Mouse (Mus musculus) cortical plate, adult 2 months (tissue): Measurements from ENCODE around the gene Dpf1. TPM values are rescaled to one million over a fixed set of nuclear protein-coding genes. Genes with fewer than 3 reads are reported as not detected.
A peak's percentile ranks its signal among the peaks of the same experiment; 100 is the strongest.

Experiments
- H3K27ac ChIP-seq: fragments of 200-500 bp; 2 replicates; pipeline ENCODE4 v1.5.1; 2012; ENCODE audit warnings: low read length, control low read depth, inconsistent platforms; ENCODE audit not compliant: insufficient read depth
- H3K4me1 ChIP-seq: fragments of 200-500 bp; 2 replicates; pipeline ENCODE4 v1.6.1; 2011; ENCODE audit warnings: low read length; ENCODE audit not compliant: control insufficient read depth, insufficient read depth
- H3K4me3 ChIP-seq: fragments of 200-500 bp; 2 replicates; pipeline ENCODE4 v1.5.1; 2011; ENCODE audit warnings: mild to moderate bottlenecking, low read length, control low read depth; ENCODE audit not compliant: insufficient read depth
- CTCF ChIP-seq: fragments of 200-500 bp; IDR thresholded peaks from 2 replicates; pipeline ENCODE4 v1.5.1; 2011; ENCODE audit warnings: mild to moderate bottlenecking, control low read depth, low read length; ENCODE audit not compliant: insufficient read depth; ENCODE audit errors: extremely low read depth
- POLR2A ChIP-seq: fragments of 200-500 bp; IDR thresholded peaks from 2 replicates; pipeline ENCODE4 v1.6.1; 2011; ENCODE audit warnings: mild to moderate bottlenecking, low read length, control low read depth; ENCODE audit not compliant: insufficient read depth; ENCODE audit errors: extremely low read depth
- polyA plus RNA-seq: library from polyadenylated mRNA; depleted of rRNA; stranded (reverse); fragments of >200 nt; gene quantifications from 2 replicates; pipeline ENCODE4 v1.2.3, GENCODE M21; 2012

The Dpf1 gene
- polyA plus RNA-seq, 1 experiment, result 65.1 TPM

- peaks cover 2% of the 10 kb centered on the region; the same call in 1 of the 2 replicates for H3K4me1 ChIP-seq
- peak overlapping the region; percentile 45 for H3K4me3 ChIP-seq
- H3K27ac ChIP-seq, result no peak overlapping the region
- TF ChIP-seq CTCF, result no peak
- 0 out of 2 replicates have a peak, but pooled peaks have one; percentile 24 for TF ChIP-seq POLR2A
These were observed 3.8 kb downstream of the Dpf1 start for GRCm38 (mm10) chr7:29307350-29308104.

GRCm38 (mm10) chr7:29309221-29309721, 5.5 kb downstream of the Dpf1 start:
- Histone ChIP-seq H3K27ac (peak overlapping the region; percentile 73; the same call in 1 of the 2 replicates), H3K4me1 (peaks cover 3% of the 10 kb centered on the region; the same call in 1 of the 2 replicates), H3K4me3 (peak overlapping the region; percentile 45)
- TF ChIP-seq POLR2A (no peak), CTCF (no peak)

- Histone ChIP-seq H3K27ac (no peak overlapping the region), H3K4me3 (peak overlapping the region; percentile 45), H3K4me1 (peaks cover 7% of the 10 kb centered on the region)
- TF ChIP-seq CTCF, result no peak
- no peak for TF ChIP-seq POLR2A
These were observed 6.0 kb downstream of the Dpf1 start for GRCm38 (mm10) chr7:29309749-29310148.

DNA sequence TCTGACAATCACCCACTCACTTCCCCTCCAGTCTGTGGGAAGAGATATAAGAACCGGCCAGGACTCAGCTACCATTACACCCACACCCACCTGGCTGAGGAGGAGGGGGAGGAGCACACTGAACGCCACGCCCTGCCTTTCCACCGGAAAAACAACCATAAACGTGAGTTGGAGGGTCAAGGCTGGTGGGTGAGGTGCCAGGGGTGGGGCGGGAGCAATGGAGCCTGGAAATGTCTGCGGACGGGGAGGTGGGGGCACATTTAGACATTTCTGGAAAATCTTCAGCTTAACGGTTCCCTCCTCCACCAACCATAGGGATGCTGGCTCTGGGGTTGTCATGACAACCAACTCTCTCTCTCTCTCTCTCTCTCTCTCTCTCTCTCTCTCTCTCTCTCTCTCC, 9.3 kb downstream of the Dpf1 start:
- Histone ChIP-seq H3K27ac (peak overlapping the region; percentile 78), H3K4me3 (peak overlapping the region; percentile 10; the same call in 1 of the 2 replicates), H3K4me1 (peaks cover 19% of the 10 kb centered on the region)
- TF ChIP-seq POLR2A, result no peak
- no peak for TF ChIP-seq CTCF

- H3K4me1 ChIP-seq, result peaks cover 21% of the 10 kb centered on the region
- no peak overlapping the region for H3K4me3 ChIP-seq
These were observed 10.0 kb downstream of the Dpf1 start for GRCm38 (mm10) chr7:29313572-29314261.

DNA sequence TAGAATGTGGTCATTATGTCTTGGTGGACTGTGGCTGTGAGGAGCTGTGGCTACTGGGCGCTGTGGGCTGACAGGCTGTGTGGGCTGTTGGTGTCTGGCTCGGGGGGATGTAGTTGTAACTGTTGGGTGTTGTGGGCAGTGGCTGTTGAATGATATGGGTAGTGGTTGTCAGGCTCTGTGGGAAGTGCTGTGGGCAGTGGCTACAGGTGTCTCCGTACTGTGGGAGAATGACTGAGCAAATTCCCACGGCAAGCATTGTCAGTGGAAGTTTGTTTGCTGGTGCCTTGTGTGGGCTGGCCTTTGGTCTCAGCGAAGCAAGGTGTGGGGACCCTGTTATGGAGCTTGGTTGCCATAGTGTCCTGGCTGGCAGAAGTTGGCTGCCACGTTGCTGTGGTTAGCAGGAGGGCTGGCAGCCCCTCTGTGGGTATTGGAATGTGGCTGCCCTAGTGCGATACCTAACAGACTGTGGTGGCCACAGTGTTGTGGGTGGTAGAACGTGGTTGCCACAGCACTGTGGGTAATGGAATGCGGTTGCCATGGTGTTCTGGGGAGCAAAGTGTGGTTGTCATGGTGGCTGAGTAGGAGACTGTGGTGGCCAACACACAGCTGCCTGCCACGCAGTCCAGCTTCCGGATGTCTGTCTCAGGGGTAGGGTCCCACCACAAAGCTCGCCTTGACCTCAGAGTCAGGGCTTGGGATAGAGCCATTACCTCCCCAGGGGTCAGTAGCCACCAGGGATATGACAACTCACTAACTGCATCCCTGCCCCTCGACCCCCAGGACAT, 11.3 kb downstream of the Dpf1 start:
- TF ChIP-seq POLR2A (peak; percentile 34; the same call in 1 of the 2 replicates), CTCF (no peak)
- H3K4me3 ChIP-seq, result no peak overlapping the region
- peaks cover 21% of the 10 kb centered on the region for H3K4me1 ChIP-seq
- peak overlapping the region; percentile 95 for H3K27ac ChIP-seq

More at GRCm38 (mm10) chr7:29313572-29314261, 10.0 kb downstream of the Dpf1 start:
- peak overlapping the region; percentile 78 for H3K27ac ChIP-seq
- TF ChIP-seq POLR2A (no peak), CTCF (no peak)

GRCm38 (mm10) chr7:29316137-29316734, 12.5 kb downstream of the Dpf1 start:
- no peak overlapping the region for H3K4me3 ChIP-seq
- H3K4me1 ChIP-seq, result peaks cover 21% of the 10 kb centered on the region
- TF ChIP-seq CTCF (no peak), POLR2A (no peak)
- peak overlapping the region; percentile 85 for H3K27ac ChIP-seq

DNA sequence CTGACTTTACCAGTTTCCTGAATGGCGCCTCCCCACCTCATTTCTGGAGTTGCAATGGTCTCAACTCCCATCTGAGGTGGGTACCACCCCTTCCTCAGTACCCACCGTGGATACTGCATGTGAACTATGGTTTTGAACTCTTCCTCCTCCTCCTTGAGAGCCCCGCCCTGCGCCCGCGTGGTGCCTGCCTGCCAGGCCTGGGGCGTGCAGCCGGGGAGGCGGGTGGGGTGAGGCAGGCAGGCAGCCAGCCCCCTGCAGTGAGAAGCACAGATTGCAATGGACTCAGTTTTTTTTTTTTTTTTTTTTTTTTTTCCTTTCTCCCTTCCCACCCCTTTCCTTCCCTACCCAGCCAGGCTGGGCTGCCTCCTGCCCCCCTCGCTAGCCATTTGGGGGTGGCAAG, 13.2 kb downstream of the Dpf1 start:
- Histone ChIP-seq H3K4me1 (peaks cover 21% of the 10 kb centered on the region), H3K4me3 (no peak overlapping the region), H3K27ac (peak overlapping the region; percentile 79; the same call in 1 of the 2 replicates)
- no peak for TF ChIP-seq POLR2A

GRCm38 (mm10) chr7:29317558-29317957, 13.8 kb downstream of the Dpf1 start:
- no peak for TF ChIP-seq CTCF
- TF ChIP-seq POLR2A, result no peak
- peak overlapping the region; percentile 79 for H3K27ac ChIP-seq
- H3K4me1 ChIP-seq, result peaks cover 21% of the 10 kb centered on the region
- H3K4me3 ChIP-seq, result no peak overlapping the region
